Mouse (Mus musculus): ENCODE measurements around the gene Gm6169. TPM values are rescaled to one million over a fixed set of nuclear protein-coding genes. Genes with fewer than 3 reads are reported as not detected.
"Not testable (repeated sequence)": the region's sequence is repeated elsewhere in the genome, so short reads cannot be mapped to it uniquely, and the experiment has no call there.

Gene Gm6169
- 3.6 and 3.8 TPM in 2 replicates for polyA plus RNA-seq (2014; fragmentation: Nextera tagmentation; extraction: Ambion mirVana)

- H3K36me3 ChIP-seq (ENCODE audit: control insufficient read depth, insufficient read depth, low read length), result no peaks in the 10 kb centered on the region
Measured at GRCm38 (mm10) chr13:97099187-97099852, at the start of gene Gm6169. Gene Gm6169 (minus strand): TSS chr13:97099237.

DNA sequence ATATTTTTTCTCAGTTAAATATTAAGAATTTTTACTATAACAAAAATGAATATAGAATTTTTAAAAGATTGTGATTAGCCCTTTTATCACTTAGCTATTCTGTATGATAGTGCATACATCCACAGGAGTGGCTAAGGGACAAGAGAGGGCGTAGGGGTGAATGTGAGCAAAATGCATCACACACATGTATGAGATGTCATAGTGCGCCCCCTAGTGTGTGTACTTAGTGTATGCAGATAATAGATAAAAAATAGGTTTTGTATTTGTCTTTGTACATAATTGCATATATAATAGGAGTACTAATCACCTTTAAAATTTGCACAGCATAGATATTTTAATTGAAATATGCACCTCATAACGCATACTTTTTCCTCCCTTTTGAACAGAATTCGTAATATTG is 46.8 kb upstream of the Gm6169 start:
- Histone ChIP-seq H3K9ac (ENCODE audit: low read depth, low read length) (no peak overlapping the region), H3K27ac (ENCODE audit: low read depth, low read length) (no peak overlapping the region), H3K4me2 (replicated peaks; ENCODE audit: low read depth, low read length) (no peak overlapping the region), H3K4me1 (ENCODE audit: control insufficient read depth, insufficient read depth, low read length) (no peaks in the 10 kb centered on the region), H3K9me3 (ENCODE audit: control insufficient read depth, low read length) (no peaks in the 10 kb centered on the region), H3K27me3 (ENCODE audit: control insufficient read depth, insufficient read depth, low read length) (no peaks in the 10 kb centered on the region), H3K4me3 (ENCODE audit: low read length) (no peak overlapping the region), H3K36me3 (ENCODE audit: control insufficient read depth, insufficient read depth, low read length) (peaks cover 55% of the 10 kb centered on the region)
- no peak for ATAC-seq (ENCODE audit: low FRiP score, low TSS enrichment)
- 63% methylated on average over 4 of the region's 4 CpGs for WGBS

More at GRCm38 (mm10) chr13:97099187-97099852, at the start of gene Gm6169:
- 79% methylated on average over 22 of the region's 22 CpGs for WGBS
- H3K4me2 ChIP-seq (replicated peaks; ENCODE audit: low read depth, low read length), result no peak within 1 kb of the TSS
- H3K9me3 ChIP-seq (ENCODE audit: control insufficient read depth, low read length), result no peaks in the 10 kb centered on the region
- H3K27ac ChIP-seq (ENCODE audit: low read depth, low read length), result no peak within 1 kb of the TSS
- ATAC-seq (ENCODE audit: low FRiP score, low TSS enrichment), result no peak
- H3K4me1 ChIP-seq (ENCODE audit: control insufficient read depth, insufficient read depth, low read length), result no peaks in the 10 kb centered on the region
- H3K4me3 ChIP-seq (ENCODE audit: low read length), result no peak within 1 kb of the TSS
- H3K27me3 ChIP-seq (ENCODE audit: control insufficient read depth, insufficient read depth, low read length), result no peaks in the 10 kb centered on the region
- no peak within 1 kb of the TSS for H3K9ac ChIP-seq (ENCODE audit: low read depth, low read length)

GRCm38 (mm10) chr13:97142321-97142720 is 43.3 kb upstream of the Gm6169 start:
- no peaks in the 10 kb centered on the region for H3K27me3 ChIP-seq (ENCODE audit: control insufficient read depth, insufficient read depth, low read length)
- no peak overlapping the region for H3K27ac ChIP-seq (ENCODE audit: low read depth, low read length)
- peaks cover 27% of the 10 kb centered on the region for H3K36me3 ChIP-seq (ENCODE audit: control insufficient read depth, insufficient read depth, low read length)
- H3K9me3 ChIP-seq (ENCODE audit: control insufficient read depth, low read length), result no peaks in the 10 kb centered on the region
- ATAC-seq (ENCODE audit: low FRiP score, low TSS enrichment), result no peak
- WGBS, result 90% methylated on average over 7 of the region's 7 CpGs
- no peak overlapping the region for H3K4me3 ChIP-seq (ENCODE audit: low read length)
- no peak overlapping the region for H3K9ac ChIP-seq (ENCODE audit: low read depth, low read length)
- peaks cover 7% of the 10 kb centered on the region; the same call in 1 of the 2 replicates for H3K4me1 ChIP-seq (ENCODE audit: control insufficient read depth, insufficient read depth, low read length)
- H3K4me2 ChIP-seq (replicated peaks; ENCODE audit: low read depth, low read length), result no peak overlapping the region

- WGBS, result 32% methylated on average over 8 of the region's 8 CpGs
- not testable (repeated sequence) for ATAC-seq (ENCODE audit: low FRiP score, low TSS enrichment); H3K27me3 ChIP-seq (ENCODE audit: control insufficient read depth, insufficient read depth, low read length); H3K27ac ChIP-seq (ENCODE audit: low read depth, low read length); H3K9me3 ChIP-seq (ENCODE audit: control insufficient read depth, low read length); H3K4me1 ChIP-seq (ENCODE audit: control insufficient read depth, insufficient read depth, low read length)
- Histone ChIP-seq H3K4me2 (replicated peaks; ENCODE audit: low read depth, low read length) (peak overlapping the region; percentile 45), H3K4me3 (ENCODE audit: low read length) (peak overlapping the region; percentile 90), H3K9ac (ENCODE audit: low read depth, low read length) (peak overlapping the region; percentile 68), H3K36me3 (ENCODE audit: control insufficient read depth, insufficient read depth, low read length) (peaks cover 32% of the 10 kb centered on the region)
Measured at GRCm38 (mm10) chr13:97138404-97138931, 39.4 kb upstream of the Gm6169 start.

GRCm38 (mm10) chr13:97137466-97138400 is 38.7 kb upstream of the Gm6169 start, which contains the start of the genes Gfm2 and Nsa2:
Gene Gfm2 (plus strand): TSS chr13:97137937.
Gene Nsa2 (minus strand): TSS chr13:97137937.
- peak; percentile 97 for ATAC-seq (ENCODE audit: low FRiP score, low TSS enrichment)
- Histone ChIP-seq H3K4me3 (ENCODE audit: low read length) (peak within 1 kb of the TSS; percentile 90), H3K27ac (ENCODE audit: low read depth, low read length) (peak within 1 kb of the TSS; percentile 8; the same call in 1 of the 2 replicates), H3K4me2 (replicated peaks; ENCODE audit: low read depth, low read length) (peak within 1 kb of the TSS; percentile 78), H3K9me3 (ENCODE audit: control insufficient read depth, low read length) (no peaks in the 10 kb centered on the region), H3K4me1 (ENCODE audit: control insufficient read depth, insufficient read depth, low read length) (peaks cover 10% of the 10 kb centered on the region; the same call in 1 of the 2 replicates), H3K27me3 (ENCODE audit: control insufficient read depth, insufficient read depth, low read length) (no peaks in the 10 kb centered on the region), H3K36me3 (ENCODE audit: control insufficient read depth, insufficient read depth, low read length) (peaks cover 32% of the 10 kb centered on the region), H3K9ac (ENCODE audit: low read depth, low read length) (peak within 1 kb of the TSS; percentile 68)
- whole genome bisulfite sequencing, result under 1% methylated on average over 57 of the region's 57 CpGs

DNA sequence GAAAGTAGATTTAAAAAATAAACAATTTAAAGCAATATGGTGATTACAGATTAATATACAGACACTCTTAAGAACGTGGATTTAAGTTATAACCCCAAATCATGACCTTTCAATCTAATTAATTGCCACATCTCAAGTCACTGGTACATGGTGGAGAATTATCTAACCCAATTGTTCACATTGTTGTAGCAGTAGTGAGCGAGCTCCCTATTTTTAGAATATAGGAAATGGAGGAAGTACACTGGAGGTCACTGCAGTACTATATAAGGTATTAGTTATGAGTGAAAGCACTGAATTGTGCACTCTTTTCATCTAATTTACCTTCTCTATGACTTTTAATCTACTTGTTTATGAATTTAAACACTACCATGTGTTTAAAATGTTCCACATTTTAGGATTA is 31.4 kb upstream of the Gm6169 start:
- no CpG with 5 or more reads among the region's 2 CpGs for WGBS
- not testable (repeated sequence) for H3K27ac ChIP-seq (ENCODE audit: low read depth, low read length); H3K9me3 ChIP-seq (ENCODE audit: control insufficient read depth, low read length); H3K4me2 ChIP-seq (replicated peaks; ENCODE audit: low read depth, low read length); H3K9ac ChIP-seq (ENCODE audit: low read depth, low read length); ATAC-seq (ENCODE audit: low FRiP score, low TSS enrichment); H3K4me3 ChIP-seq (ENCODE audit: low read length); H3K27me3 ChIP-seq (ENCODE audit: control insufficient read depth, insufficient read depth, low read length); H3K4me1 ChIP-seq (ENCODE audit: control insufficient read depth, insufficient read depth, low read length)
- H3K36me3 ChIP-seq (ENCODE audit: control insufficient read depth, insufficient read depth, low read length), result peaks cover 36% of the 10 kb centered on the region

GRCm38 (mm10) chr13:97129654-97130053 is 30.6 kb upstream of the Gm6169 start:
- 90% methylated on average over 2 of the region's 4 CpGs for WGBS
- not testable (repeated sequence) for H3K4me3 ChIP-seq (ENCODE audit: low read length); H3K9ac ChIP-seq (ENCODE audit: low read depth, low read length); H3K9me3 ChIP-seq (ENCODE audit: control insufficient read depth, low read length); H3K4me2 ChIP-seq (replicated peaks; ENCODE audit: low read depth, low read length); H3K27ac ChIP-seq (ENCODE audit: low read depth, low read length); H3K27me3 ChIP-seq (ENCODE audit: control insufficient read depth, insufficient read depth, low read length); H3K4me1 ChIP-seq (ENCODE audit: control insufficient read depth, insufficient read depth, low read length); ATAC-seq (ENCODE audit: low FRiP score, low TSS enrichment)
- peaks cover 30% of the 10 kb centered on the region for H3K36me3 ChIP-seq (ENCODE audit: control insufficient read depth, insufficient read depth, low read length)

DNA sequence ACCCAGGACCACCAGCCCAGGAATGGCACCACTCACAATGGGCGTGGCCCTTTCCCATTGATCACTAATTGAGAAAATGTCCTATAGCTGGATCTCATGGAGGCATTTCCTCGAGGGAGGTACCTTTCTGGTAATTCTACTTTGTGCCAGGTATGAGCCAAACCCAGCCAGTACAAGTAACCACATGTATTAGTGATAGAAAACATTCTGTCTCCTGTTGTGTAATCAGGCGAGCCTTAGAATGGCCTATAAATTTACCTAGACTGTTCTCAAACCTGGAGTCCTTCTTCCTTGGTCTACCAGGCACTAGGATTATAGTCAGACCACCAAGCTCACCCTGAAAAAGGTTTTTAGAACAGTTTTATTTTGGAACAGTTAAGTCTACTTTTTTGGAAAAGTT is 22.3 kb upstream of the Gm6169 start:
- WGBS, result 77% methylated on average over 3 of the region's 3 CpGs
- no peaks in the 10 kb centered on the region for H3K4me1 ChIP-seq (ENCODE audit: control insufficient read depth, insufficient read depth, low read length)
- H3K9me3 ChIP-seq (ENCODE audit: control insufficient read depth, low read length), result no peaks in the 10 kb centered on the region
- H3K27me3 ChIP-seq (ENCODE audit: control insufficient read depth, insufficient read depth, low read length), result no peaks in the 10 kb centered on the region
- no peak overlapping the region for H3K4me3 ChIP-seq (ENCODE audit: low read length)
- H3K27ac ChIP-seq (ENCODE audit: low read depth, low read length), result no peak overlapping the region
- H3K9ac ChIP-seq (ENCODE audit: low read depth, low read length), result no peak overlapping the region
- no peak overlapping the region for H3K4me2 ChIP-seq (replicated peaks; ENCODE audit: low read depth, low read length)
- no peaks in the 10 kb centered on the region; the same call in 1 of the 2 replicates for H3K36me3 ChIP-seq (ENCODE audit: control insufficient read depth, insufficient read depth, low read length)
- ATAC-seq (ENCODE audit: low FRiP score, low TSS enrichment), result no peak
